Mouse (Mus musculus) sigmoid colon, adult 10 weeks (tissue): Measurements from ENCODE around the gene Cma2. TPM values are rescaled to one million over a fixed set of nuclear protein-coding genes. Genes with fewer than 3 reads are reported as not detected.

ENCODE experiments used
- polyA plus RNA-seq: library from polyadenylated mRNA; stranded (reverse); fragments of 350-450 nt; fragmentation: Illumina TruSeq; extraction: RNeasy Lipid Tissue Mini Kit (QIAGEN cat#74804); gene quantifications from one replicate; pipeline ENCODE4 v1.2.3, GENCODE M21; 2014; ENCODE audit warnings: low read depth, low replicate concordance

The Cma2 gene
- polyA plus RNA-seq: not detected

DNA sequence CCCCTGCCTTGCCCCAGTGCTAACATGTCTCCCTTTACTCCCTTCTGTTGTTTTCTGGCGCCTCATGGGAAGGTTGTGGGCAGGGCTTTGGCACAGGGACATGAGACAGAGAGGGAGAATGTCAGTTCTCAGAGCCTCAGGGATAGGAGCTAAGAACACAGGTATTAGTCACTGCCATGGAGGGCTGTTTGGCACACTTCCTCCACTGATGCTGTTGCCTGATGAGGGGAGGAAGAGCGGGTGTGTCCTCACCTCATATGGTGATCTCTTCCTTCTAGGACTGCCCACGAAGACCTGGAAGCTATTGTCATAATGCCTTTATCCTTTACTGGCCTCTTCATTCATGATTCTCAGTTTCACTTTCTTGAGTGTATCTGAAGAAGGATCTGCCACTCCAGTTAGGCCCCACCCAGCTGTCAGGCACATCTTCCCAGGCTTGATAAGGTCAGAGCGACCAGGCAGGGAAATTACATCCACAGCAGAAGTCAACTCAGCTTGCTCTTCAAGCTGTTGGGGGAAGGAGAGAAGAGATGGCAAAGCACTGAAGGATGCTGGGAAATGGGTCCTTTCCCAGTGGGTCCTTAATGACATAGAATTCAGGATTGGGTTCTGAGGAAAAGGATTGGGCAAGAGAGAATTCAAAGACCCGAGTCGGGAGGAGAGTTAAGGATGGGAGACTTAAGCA is at the start of gene Cma2:
Gene Cma2 (plus strand): TSS at position 635 of the 685 bp plus-strand sequence.

DNA sequence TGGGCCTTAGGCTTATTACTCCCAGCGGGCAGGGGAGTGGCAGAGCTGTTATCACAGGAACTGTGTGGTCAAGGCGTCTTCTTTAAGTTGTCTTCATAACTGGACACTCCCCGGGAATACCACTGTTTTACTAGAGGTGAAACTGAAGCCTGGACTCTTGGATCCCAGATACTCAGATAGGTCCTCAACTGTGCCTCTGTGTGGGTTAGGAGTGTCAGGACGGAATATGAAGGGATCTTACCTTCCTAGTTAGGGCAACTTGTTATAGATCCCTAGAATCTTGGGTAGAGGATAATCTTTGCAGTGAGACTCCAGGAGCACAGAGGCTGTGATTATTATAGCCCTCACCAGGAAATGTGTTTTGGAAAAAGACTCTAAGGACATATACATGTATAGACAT is 6.2 kb upstream of the Cma2 start, which contains the start of gene Cma1:
Gene Cma1 (minus strand): TSS at position 101 of the 400 bp plus-strand sequence.

DNA sequence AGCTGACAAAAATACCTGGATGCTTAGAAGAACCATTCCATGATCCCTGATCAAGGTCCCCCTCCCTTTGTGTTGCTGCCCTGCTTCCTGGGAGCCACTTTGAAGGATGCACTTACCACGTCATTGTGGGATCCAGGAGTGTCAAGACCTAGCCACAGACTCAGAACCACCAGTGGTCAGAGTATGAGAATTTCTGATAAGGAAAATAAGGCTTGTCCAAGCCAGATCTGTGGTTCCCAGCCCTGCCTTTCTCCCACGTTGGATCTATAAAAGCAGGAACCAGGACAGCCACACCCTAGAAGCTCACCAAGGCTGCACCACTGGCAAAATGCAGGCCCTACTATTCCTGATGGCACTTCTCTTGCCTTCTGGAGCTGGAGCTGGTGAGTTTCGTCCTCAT is 66.9 kb downstream of the Cma2 start, which contains the start of gene Mcpt1:
Gene Mcpt1 (plus strand): TSS at position 301 of the 400 bp plus-strand sequence.

Other genes starting within 250 kb of the Cma2 start
- gene Tgm1, start 237.1 kb upstream of the Cma2 start, polyA plus RNA-seq: not detected
- gene Rabggta, start 228.7 kb upstream of the Cma2 start, polyA plus RNA-seq: 0.73 TPM
- gene Dhrs1, start 205.3 kb upstream of the Cma2 start, polyA plus RNA-seq: 15.3 TPM
- 3.3 TPM for gene Nop9, start 205.3 kb upstream of the Cma2 start, polyA plus RNA-seq
- gene Cideb, start 192.5 kb upstream of the Cma2 start, polyA plus RNA-seq: 5.6 TPM
- not detected for gene Ltb4r2, start 189.6 kb upstream of the Cma2 start, polyA plus RNA-seq
- not detected for gene Ltb4r1, start 185.0 kb upstream of the Cma2 start, polyA plus RNA-seq
- 0.19 TPM for gene Adcy4, start 166.9 kb upstream of the Cma2 start, polyA plus RNA-seq
- 4.4 TPM for gene Ripk3, start 162.1 kb upstream of the Cma2 start, polyA plus RNA-seq
- 2.6 TPM for gene Nfatc4, start 127.8 kb upstream of the Cma2 start, polyA plus RNA-seq
- gene Nynrin, start 97.0 kb upstream of the Cma2 start, polyA plus RNA-seq: 0.35 TPM
- 2.5 TPM for gene Cbln3, start 66.6 kb upstream of the Cma2 start, polyA plus RNA-seq
- gene Khnyn, start 66.0 kb upstream of the Cma2 start, polyA plus RNA-seq: 85.5 TPM
- 8.1 TPM for gene Sdr39u1, start 50.7 kb upstream of the Cma2 start, polyA plus RNA-seq
- gene Cma1, start 6.3 kb upstream of the Cma2 start, polyA plus RNA-seq: 1.5 TPM
- gene Mcpt1, start 67.0 kb downstream of the Cma2 start, polyA plus RNA-seq: 2.3 TPM
- gene Mcpt9, start 79.5 kb downstream of the Cma2 start, polyA plus RNA-seq: not detected
- 1.5 TPM for gene Mcpt2, start 91.1 kb downstream of the Cma2 start, polyA plus RNA-seq
- 1.4 TPM for gene Mcpt4, start 111.3 kb downstream of the Cma2 start, polyA plus RNA-seq
- not detected for gene Mcpt8, start 134.3 kb downstream of the Cma2 start, polyA plus RNA-seq
- not detected for gene Ctsg, start 151.6 kb downstream of the Cma2 start, polyA plus RNA-seq
- not detected for gene Gzme, start 169.6 kb downstream of the Cma2 start, polyA plus RNA-seq
- not detected for gene Gzmd, start 181.6 kb downstream of the Cma2 start, polyA plus RNA-seq
- gene Gzmg, start 208.6 kb downstream of the Cma2 start, polyA plus RNA-seq: not detected
- not detected for gene Gzmn, start 223.6 kb downstream of the Cma2 start, polyA plus RNA-seq